Mouse (Mus musculus): ENCODE measurements around the gene Iqck.

DNA sequence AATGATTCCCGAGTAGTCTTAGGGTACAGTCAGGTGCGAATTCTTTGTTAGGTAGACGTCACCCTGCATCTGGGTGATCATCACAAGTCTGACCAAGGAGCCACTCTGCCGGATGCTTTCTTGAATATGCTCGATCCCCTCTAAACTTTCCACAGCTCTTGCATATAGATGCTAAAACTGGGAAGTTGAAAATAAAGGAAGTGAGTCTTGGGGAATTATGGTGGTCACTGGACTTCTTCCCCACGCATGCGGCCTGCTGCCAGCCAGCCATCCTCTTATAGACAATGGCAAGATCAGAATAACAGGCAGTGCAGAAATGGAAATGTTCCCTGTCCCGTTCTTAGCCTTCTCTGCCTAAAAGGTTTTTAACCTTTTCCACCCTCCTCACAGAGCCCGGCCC, 48.3 kb downstream of the Iqck start:
- TF ChIP-seq CHD2 (IDR thresholded peaks at IDR 0.05; ENCODE audit: low read depth, low read length) (no peak), ZNF384 (IDR thresholded peaks at IDR 0.05; ENCODE audit: low read depth, low read length) (no peak), MAFK (IDR thresholded peaks at IDR 0.05; ENCODE audit: insufficient read depth, low read depth, low read length) (no peak), HCFC1 (IDR thresholded peaks at IDR 0.05; ENCODE audit: borderline replicate concordance, insufficient read depth, low read length) (no peak)

All from ES-E14 (cell line).